Mouse (Mus musculus) embryonic fibroblast, embryonic 13.5 days (primary cell): Measurements from ENCODE around the gene E130309D02Rik. TPM values are rescaled to one million over a fixed set of nuclear protein-coding genes. Genes with fewer than 3 reads are reported as not detected.

Source experiments
- H3K27ac ChIP-seq: 2 replicates; pipeline ENCODE4 v1.5.1; 2012; ENCODE audit warnings: low read length, control low read depth, inconsistent platforms; ENCODE audit not compliant: insufficient read depth
- H3K4me1 ChIP-seq: 2 replicates; pipeline ENCODE4 v1.6.1; 2011; ENCODE audit warnings: low read length; ENCODE audit not compliant: control insufficient read depth, insufficient read depth
- H3K4me3 ChIP-seq: 2 replicates; pipeline ENCODE4 v1.5.1; 2011; ENCODE audit warnings: mild to moderate bottlenecking, control low read depth, low read length; ENCODE audit not compliant: insufficient read depth
- CTCF ChIP-seq: IDR thresholded peaks from 2 replicates; pipeline ENCODE4 v1.5.1; 2011; ENCODE audit warnings: mild to moderate bottlenecking, control low read depth, low read length, moderate library complexity, borderline replicate concordance; ENCODE audit not compliant: insufficient read depth
- POLR2A ChIP-seq: IDR thresholded peaks from 2 replicates; pipeline ENCODE4 v1.6.1; 2011; ENCODE audit warnings: low read depth, mild to moderate bottlenecking, control low read depth, low read length, moderate library complexity
- polyA plus RNA-seq: library from polyadenylated mRNA; stranded (reverse); fragments of >200 nt; gene quantifications from 2 replicates; pipeline ENCODE4 v1.2.4, GENCODE M21; 2011; ENCODE audit warnings: low read depth; ENCODE audit not compliant: missing spikeins, insufficient read length

Gene E130309D02Rik
- polyA plus RNA-seq, 1 experiment, result 15.0 TPM

- Histone ChIP-seq H3K4me1 (no peaks in the 10 kb centered on the region), H3K27ac (no peak within 1 kb of the TSS), H3K4me3 (no peak within 1 kb of the TSS)
- TF ChIP-seq POLR2A (no peak), CTCF (no peak)
These were observed 21.8 kb downstream of the E130309D02Rik start, which contains the start of gene Zfp853 for GRCm38 (mm10) chr5:143293404-143293803. TSS of gene Zfp853 (minus strand) at chr5:143293623.

- Histone ChIP-seq H3K27ac (no peak overlapping the region), H3K4me3 (no peak overlapping the region), H3K4me1 (peaks cover 1% of the 10 kb centered on the region; the same call in 1 of the 2 replicates)
- TF ChIP-seq CTCF (no peak), POLR2A (no peak)
These were observed 22.3 kb downstream of the E130309D02Rik start for GRCm38 (mm10) chr5:143292879-143293278.

DNA sequence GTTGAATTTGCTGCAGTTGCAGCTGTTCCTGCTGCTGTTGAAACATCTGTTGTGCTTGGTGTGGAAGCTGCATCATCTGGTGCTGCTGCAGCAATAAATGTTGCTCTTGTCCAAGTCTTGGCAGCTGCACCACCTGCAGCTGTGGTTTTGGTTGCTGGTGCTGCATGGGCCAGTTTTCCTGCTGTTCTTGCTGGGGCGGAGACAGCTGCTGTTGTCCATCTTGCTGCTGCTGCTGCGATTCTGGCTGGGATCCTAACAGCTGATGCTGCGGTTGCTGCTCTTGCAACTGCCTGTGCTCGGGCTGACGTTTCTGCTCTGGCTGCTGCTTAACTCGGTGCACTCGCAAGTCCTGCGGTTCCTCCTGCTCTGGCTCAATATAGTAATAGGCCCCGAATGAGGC lies 25.9 kb downstream of the E130309D02Rik start:
- Histone ChIP-seq H3K4me1 (peaks cover 2% of the 10 kb centered on the region; the same call in 1 of the 2 replicates), H3K27ac (no peak overlapping the region), H3K4me3 (no peak overlapping the region)
- no peak for TF ChIP-seq CTCF

DNA sequence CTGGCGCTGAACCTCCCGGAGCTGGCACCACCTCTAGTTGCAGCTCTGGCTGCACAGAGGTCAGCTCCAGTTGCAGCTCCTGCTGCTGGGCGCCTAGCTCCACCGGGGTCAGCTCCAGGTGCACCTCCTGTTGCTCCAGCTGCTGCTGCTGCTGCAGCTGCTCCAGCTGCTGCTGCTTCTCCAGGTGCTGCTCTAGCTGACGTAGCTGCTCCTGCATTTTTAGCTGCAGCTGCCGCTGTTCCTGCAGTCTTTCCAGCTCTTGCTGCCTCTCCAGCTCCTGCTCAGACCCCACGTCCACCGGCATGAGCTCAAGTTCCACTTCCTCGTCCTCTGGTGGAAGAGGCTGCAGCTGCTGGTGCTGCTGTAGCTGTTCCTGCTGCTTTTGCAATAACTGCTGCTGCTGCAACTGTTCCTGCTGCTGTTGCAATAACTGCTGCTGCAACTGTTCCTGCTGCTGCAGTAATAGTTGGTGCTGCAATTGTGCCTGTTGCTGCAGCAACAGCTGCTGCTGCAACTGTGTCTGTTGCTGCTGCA lies 26.7 kb downstream of the E130309D02Rik start:
- Histone ChIP-seq H3K4me1 (peaks cover 2% of the 10 kb centered on the region; the same call in 1 of the 2 replicates), H3K4me3 (no peak overlapping the region), H3K27ac (no peak overlapping the region)
- TF ChIP-seq CTCF (no peak), POLR2A (no peak)

- no peak overlapping the region for H3K27ac ChIP-seq
- TF ChIP-seq CTCF (no peak), POLR2A (no peak)
- H3K4me1 ChIP-seq, result peaks cover 2% of the 10 kb centered on the region; the same call in 1 of the 2 replicates
- no peak overlapping the region for H3K4me3 ChIP-seq
These were observed 27.3 kb downstream of the E130309D02Rik start for GRCm38 (mm10) chr5:143287774-143288328.

DNA sequence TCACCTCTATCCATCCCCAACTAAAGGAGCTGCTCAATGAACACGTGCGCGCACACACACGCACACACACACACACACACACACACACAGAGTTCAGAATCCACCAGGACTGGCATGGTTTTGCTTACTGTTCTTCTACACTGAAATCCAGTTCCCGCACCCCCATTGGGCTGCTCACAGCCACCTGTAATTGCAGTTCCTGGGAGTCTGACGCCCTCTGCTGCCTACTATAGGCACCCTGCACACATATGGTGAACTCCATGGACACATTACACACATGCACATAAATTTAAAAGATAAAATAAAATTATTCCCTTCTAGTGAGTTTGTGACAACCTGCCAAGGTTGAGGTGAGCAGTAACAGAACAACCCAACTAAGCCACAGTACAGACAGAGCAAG lies 30.4 kb downstream of the E130309D02Rik start:
- no peak overlapping the region for H3K27ac ChIP-seq
- no peak overlapping the region for H3K4me3 ChIP-seq
- TF ChIP-seq POLR2A (no peak), CTCF (peak; percentile 30; the same call in 1 of the 2 replicates)
- peaks cover 2% of the 10 kb centered on the region; the same call in 1 of the 2 replicates for H3K4me1 ChIP-seq

DNA sequence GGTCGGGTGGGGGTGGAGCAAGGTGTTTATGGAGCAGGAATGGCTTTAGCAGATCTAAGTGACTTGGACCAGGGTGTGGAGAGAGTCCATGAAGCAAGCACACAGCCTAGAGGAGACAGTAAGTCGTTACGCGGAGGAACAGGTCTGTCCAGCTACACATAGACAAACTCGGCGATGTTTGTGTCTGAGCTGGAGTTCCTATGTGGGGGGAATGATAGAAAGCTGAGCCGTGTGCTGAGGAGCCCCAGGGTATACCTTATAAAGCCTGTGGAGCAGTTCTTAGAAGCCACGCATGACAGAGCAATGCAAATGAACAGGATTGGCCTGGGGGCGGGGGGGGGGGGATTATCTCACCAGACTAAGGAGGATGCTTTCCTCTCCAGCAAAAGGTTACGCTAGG lies 35.9 kb downstream of the E130309D02Rik start:
- Histone ChIP-seq H3K4me3 (no peak overlapping the region), H3K27ac (no peak overlapping the region), H3K4me1 (no peaks in the 10 kb centered on the region)
- no peak for TF ChIP-seq CTCF
- no peak for TF ChIP-seq POLR2A

- H3K4me3 ChIP-seq, result no peak overlapping the region
- H3K4me1 ChIP-seq, result peaks cover 16% of the 10 kb centered on the region
- TF ChIP-seq POLR2A (no peak), CTCF (no peak)
- H3K27ac ChIP-seq, result no peak overlapping the region
These were observed 39.4 kb downstream of the E130309D02Rik start for GRCm38 (mm10) chr5:143275761-143276160.

- peaks cover 16% of the 10 kb centered on the region for H3K4me1 ChIP-seq
- TF ChIP-seq POLR2A (no peak), CTCF (no peak)
- H3K4me3 ChIP-seq, result no peak overlapping the region
- H3K27ac ChIP-seq, result peak overlapping the region; percentile 88
These were observed 42.4 kb downstream of the E130309D02Rik start for GRCm38 (mm10) chr5:143272540-143273330.

GRCm38 (mm10) chr5:143272108-143272507 lies 43.1 kb downstream of the E130309D02Rik start:
- Histone ChIP-seq H3K27ac (peak overlapping the region; percentile 88), H3K4me3 (no peak overlapping the region), H3K4me1 (peaks cover 16% of the 10 kb centered on the region)
- no peak for TF ChIP-seq CTCF
- peak; percentile 40 for TF ChIP-seq POLR2A
